ENCODE assay signal across 7 mouse cellular contexts in genomic region chr4:118138891-118139290, GRCm38 (mm10).
DNase-seq lines count a peak whose midpoint lies in the region.

No protein-coding gene starts in this region.

- DNase-seq in ovary, adult 18-20 months (ENCODE audit: low spot score) = peak; percentile 71
- no peak for DNase-seq in ovary, postnatal 10 days (ENCODE audit: low spot score)
- peak; percentile 84 for DNase-seq in cerebellum, adult 11 months
- peak; percentile 72 to 75 for DNase-seq in heart, adult 9 months (ENCODE audit: low spot score in 2 of 2)
- peak; percentile 67 for DNase-seq in left cerebral cortex, adult 11 months (ENCODE audit: low spot score)
- DNase-seq in right cerebral cortex, postnatal 4 days = peak; percentile 33
- DNase-seq in spleen, postnatal 10 days (ENCODE audit: low spot score in 2 of 2) = no peak

Comparison
In these comparisons a context has a peak if more than half of its experiments do, and no peak if none do; other contexts are left out.
1. DNase-seq: peak in ovary, adult 18-20 months (single experiment), cerebellum, adult 11 months (single experiment), heart, adult 9 months (2 of 2), left cerebral cortex, adult 11 months (single experiment) and right cerebral cortex, postnatal 4 days (single experiment); none in ovary, postnatal 10 days (single experiment) and spleen, postnatal 10 days (0 of 2).